Mouse (Mus musculus) monocyte, adult 5-6 weeks (primary cell): Measurements from ENCODE around the gene Scaf8. TPM values are rescaled to one million over a fixed set of nuclear protein-coding genes. Genes with fewer than 3 reads are reported as not detected.
"Not testable (repeated sequence)": the region's sequence is repeated elsewhere in the genome, so short reads cannot be mapped to it uniquely, and the experiment has no call there.

Experiments used
- ATAC-seq: fragments of 153-309, 156-312 bp; replicated peaks from 2 replicates; pipeline ENCODE4 v1.8.0; 2017; ENCODE audit warnings: mild to moderate bottlenecking; ENCODE audit not compliant: low TSS enrichment, insufficient number of reproducible peaks, severe bottlenecking, poor library complexity, low FRiP score
- total RNA-seq: library from RNA; stranded (forward); fragments of 200-1000, 200-491, 200-594 nt; gene quantifications from 3 replicates; pipeline ENCODE4 v1.2.3, GENCODE M21; 2017

Gene Scaf8
- total RNA-seq = 49.7 to 91.4 TPM (median 50.3 TPM) in 3 replicates

DNA sequence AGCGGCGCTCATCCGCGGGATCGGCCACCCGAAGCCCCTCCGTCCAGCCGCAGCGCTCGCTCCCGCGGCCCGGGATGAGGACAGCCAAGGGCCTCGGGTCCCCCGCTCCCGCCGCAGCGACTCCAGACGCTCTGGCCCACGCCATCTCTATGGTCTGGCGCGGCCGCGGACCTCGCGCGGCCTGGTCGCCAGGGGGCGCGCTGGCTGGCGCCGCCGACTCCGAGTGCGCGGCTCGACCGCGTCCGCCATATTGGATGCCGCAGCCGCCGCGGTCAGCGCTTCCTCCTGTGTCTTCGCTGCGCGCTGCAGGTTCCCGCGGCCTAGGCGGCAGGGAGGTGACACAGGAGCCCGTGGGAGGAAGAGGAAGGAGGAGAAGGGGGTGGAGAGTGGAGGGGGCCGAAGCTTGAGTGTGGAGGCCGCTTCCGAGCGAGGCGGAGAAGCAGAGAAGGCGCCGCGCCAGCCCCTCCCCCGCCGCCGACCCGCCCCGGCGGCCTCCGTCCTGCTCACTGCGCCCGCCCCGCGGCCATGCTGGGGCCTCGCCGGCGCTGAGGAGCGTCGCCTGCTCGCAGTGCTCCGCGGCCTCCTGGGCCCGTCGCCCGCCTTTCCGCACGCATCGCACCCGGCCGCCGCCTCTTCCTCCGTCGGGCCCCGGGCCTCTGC, at the start of gene Scaf8:
TSS of gene Scaf8 (plus strand) at position 253 of the 660 bp plus-strand sequence.
- peak; percentile 88 for ATAC-seq

DNA sequence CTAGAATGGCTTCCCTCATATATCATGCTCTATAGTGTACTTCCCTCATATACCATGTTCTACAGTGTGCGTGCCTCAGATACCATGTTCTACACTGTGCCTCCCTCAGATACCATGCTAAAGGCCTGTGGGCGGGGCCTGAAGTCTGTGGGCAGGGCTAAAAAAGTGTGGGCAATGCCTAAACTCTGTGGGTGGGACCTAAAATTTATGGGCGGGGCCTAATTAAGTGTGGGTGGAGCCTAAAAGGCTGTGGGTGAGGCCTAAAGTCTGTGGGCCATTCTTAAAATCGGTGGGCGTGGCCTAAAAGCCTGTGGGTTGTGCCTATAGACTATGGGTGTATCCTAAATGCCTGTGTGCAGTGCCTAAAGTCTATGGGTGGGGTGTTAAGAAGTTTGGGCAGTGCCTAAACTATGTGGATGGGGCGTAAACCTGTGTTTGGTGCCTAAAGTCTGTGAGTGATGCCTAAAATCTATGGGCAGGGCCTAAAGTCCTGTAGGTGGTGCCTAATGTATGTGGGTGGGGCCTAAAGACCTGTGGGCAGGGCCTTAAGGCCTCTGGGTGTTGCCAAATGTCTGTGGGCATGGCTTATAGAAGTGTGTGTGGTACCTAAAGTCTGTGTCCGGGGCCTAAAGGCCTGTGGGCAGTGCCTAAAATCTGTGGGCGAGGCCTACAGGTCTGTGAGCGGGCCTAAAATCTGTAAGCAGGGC, 39.5 kb upstream of the Scaf8 start:
- ATAC-seq = no peak

DNA sequence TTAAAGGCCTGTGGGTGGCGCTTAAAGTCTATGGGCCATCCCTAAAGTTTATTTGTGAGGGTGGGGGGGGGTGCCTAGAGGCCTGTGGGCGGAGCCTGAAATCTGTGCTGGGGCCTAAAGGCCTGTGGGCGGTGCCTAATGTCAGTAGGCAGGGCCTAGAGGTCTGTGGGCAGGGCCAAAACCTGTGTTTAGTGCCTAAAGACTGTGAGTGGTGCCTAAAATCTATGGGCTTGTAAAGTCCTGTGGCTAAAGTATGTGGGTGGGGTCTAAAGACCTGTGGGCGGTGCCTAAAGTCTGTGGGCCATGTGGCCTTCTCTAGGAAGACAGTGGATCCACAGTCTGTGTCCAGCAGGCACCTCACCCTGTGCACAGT, 38.9 kb upstream of the Scaf8 start:
- ATAC-seq = no peak

DNA sequence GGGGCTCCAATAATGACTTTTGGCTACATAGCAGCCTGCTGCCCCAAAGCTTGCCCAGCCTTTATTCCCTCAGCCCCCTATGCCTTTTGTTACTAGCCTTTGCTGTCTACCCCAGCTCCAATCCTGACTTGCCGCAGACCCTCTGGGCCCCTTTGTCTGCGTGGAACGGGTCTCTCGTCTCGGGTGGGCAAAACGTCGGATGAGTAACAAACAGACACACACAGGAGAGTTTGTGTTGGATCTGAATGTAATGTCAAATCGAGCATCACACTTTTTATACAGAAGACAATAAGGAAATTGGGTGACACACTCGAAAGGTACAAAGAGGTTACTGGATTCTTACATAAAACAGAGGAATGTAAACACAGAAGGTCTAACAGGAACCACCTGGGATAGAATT, 36.8 kb upstream of the Scaf8 start:
- not testable (repeated sequence) for ATAC-seq

DNA sequence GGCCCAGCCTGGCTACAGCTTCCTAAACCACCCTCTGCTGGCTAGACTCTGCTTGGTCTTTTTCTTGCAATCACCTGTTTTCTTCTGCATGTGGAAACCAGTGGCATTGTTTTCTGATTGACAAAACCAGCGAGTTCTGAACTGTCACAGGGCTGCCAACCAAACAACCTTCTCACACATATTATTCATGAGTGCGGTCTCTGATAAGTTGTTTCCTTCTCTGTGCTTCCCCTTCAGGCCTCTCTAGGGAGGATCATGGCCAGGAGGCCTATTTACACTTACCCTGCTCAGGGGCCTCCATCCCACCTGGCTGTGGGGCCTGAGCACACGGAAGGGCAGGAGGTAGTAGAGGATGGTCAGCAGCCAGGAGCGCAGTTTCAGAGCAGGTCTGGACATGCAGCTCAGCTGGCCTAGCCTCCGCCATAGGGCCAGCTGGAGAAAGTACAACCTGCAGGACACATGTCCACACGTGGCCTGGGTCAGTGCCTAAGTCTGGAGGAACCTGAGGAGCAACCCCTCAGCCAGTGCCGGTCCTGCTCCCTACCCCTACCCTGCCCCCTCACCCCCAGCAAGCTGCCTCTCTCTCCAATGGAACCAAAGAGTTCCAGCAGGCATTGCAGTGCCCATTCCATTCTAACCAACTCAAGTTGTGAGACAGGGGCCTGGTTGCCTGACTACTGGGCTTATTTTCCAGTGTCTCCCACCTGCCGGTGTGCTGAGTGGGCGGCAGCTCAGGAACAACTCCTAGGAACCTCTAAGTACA, 34.0 kb upstream of the Scaf8 start:
- peak; percentile 15 for ATAC-seq

DNA sequence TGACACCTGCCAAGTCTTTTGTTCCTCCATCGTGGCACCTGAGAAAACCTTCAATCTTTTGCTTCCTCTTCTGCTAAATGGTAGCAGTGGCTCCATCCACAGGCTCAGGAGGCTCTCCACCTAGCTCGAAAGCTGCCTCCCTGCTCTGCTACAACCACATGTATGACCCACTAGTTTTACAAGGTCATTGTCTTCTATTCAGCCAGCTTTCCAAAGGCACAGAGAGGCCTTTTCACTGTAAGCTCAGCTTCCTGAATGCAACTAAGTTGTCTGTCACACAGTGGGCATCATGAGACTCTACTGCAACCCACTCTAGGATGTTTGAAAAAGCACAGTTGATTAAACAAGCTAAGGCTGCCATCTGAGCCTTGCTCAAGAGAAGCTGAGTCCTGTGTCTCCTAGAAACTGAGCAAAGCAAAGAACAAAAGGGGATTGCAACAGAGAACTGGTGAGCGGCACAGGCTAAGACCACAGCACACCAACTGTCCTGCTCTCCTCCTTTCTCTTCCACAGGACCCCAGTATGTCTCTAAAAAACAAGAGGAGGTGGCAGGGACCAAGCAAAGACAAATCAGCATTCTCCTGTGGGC, 33.2 kb upstream of the Scaf8 start:
- peak; percentile 25 for ATAC-seq

DNA sequence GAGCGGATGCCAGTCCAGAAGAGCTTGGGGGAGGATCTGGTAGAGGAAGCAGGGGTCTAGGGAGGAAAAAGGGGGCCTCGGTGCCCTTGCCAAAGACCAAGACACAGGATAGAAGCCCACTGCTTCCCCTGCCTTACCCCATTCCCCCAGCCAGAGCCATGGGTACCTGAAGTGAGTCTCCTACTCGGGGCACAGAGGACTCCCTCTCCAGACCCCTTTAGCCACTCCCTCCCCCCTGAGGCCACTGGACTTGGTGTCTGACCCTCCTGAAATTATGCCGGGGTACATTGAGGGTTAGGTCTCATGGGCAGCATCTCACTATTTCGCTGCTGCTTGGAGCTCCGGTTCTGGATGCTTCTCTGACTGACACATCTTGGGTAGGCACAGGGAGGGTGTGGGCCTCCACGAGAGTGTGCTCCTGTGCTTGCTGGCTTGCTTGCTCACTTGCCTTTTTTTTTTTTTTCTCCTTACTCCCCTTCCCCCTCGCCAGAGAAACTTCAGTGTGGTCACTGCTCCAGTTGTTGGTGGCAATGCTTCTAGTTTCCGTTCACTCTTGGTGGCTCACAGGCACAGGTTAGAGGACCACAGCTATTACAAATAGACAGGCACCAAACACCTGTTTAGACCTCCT, 32.5 kb upstream of the Scaf8 start:
- ATAC-seq = peak; percentile 34

DNA sequence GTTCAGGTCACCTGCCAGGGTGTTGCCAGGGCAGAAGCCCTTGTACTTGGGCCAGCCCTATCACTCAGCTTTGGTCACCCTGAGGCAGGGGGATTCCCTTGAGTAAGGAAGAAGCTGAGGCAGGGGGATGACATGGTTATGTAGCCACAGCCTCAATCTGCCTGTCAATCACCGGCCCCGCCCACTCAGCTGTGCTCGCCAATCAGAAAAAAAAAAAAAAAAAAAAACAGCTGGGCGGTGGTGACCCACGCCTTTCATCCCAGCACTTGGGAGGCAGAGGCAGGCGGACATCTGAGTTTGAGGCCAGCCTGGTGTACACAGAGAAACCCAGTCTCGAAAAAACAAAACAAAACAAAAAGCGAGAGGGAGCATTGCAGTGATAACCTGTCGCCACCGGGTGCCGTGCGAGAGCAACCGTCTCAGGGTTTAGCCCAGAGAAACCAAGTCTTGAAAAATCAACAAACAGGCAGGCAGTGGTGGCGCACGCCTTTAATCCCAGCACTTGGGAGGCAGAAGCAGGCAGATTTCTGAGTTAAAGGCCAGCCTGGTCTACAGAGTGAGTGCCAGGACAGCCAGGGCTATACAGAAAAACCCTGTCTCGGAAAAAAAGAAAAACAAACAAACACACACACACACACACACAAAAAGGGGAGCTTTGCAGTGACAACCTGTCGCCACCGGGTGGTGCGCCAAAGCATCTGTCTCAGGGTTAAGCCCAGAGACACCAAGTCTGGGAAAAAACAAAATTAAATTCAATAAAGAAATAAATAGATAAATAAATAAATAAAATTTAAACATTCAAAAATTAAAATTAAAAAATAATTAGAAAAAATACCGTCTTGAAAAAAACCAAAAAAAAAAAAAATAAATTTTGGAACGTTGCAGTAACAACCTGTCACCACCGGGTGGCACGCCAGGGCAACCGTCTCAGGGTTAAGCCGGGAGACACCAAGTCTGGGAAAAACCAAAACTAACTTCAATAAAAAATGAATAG, 31.7 kb upstream of the Scaf8 start:
- ATAC-seq = not testable (repeated sequence)

DNA sequence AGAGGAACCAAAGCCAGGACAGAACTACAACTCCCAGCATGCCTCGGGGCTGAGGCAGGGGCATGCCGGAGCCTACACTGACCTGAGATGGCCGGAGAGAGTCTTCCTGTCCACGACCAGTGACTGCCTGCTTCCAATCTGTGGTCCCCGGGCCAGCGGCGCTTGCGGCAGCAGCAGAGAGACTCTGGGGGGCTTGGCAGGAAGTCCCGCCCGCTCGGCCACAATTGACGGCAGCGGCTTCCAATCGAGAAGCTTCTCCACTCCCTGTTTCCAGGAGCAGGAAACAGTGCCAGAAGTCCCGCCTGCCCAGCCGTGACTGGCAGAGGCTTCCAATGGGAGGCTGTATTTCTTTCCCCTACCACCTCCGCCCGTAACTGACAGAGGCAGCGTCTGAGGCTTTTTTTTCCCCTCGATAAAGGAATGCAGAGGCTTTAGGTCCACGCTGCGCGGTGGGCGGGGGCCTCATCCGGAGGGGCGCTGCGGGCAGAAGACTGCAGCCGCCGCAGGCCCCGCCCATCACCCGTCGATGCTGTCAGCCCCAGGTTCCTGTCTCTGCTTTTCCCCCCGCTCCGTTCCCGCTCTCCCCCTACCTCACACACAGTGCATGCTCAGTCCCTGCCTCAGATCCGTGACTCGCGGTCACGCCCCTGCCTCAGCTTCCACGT, 30.8 kb upstream of the Scaf8 start:
- peak; percentile 7 for ATAC-seq

DNA sequence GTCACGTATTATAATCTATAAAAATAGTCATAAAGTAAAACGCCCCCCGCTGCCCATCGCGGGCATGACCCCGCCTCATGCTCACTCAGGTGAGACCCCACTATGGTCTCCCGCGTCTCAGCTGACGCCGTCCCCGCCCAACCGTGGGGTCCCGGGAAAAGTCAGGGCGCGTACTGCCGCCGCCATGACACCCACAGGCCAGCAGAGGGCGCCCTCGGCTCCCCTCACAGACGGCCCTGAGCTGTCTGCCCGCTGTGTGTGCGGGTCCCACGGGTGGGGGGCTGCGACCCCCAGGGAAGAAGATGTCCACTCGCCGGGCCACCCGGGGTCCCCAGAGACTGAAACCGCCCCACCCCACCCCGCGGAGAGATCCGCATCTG, 30.2 kb upstream of the Scaf8 start:
- ATAC-seq = no peak

DNA sequence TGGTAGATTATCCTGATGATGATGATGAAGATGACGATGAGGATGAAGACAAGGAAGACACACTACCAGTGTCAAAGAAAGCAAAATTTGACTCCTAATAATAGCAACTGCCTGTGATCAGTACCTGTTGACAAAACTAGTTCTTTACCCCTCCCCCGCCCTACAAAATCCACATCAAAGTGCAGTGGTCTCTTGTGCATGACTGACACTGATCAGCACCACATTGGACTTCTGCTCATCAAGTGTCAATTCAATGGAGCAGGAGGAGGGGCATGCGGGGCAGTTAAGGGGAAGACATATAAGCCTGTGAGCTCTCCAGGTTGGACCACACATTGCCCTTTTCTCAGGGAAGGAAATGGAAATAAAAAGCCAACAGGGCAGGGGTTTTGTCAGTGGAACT, 29.6 kb upstream of the Scaf8 start:
- ATAC-seq = no peak

DNA sequence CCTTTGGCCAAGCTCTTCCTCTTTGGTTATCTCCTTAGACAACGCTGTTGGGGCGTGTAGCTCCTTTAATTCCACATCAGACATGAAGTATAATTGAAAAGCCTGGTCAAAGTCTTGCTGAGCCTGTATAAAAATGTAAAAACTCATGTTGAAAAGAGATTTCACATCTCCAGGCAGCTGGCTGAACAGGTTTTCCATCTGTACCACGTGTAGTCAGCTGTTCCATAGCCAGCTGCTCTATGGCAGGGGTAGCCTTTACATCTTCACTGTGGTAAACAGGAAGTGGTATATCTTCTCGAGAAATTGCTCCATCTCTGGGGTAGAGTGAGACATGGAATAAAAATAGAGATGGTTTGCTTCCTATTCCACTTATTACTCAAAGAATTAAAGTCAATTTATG, 22.1 kb upstream of the Scaf8 start:
- peak; percentile 91 for ATAC-seq

DNA sequence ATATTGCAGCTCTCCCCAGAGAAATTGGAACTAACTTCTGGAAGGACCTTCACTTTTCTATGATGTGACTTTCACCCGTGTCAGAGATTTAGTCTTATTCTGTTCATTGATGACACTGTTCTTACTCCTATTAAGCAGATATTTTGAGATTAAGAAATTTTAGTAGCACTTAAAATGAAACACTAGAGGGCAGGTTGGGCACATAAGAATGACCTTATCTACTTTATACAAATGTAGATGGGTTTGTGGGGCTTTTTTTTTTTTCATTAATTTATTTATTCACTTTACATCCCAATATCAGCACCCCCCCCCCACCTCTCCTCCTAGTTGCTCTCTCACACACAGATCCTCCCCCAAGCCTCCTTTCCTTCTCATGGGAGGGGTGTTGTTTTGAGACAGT, 15.5 kb upstream of the Scaf8 start:
- ATAC-seq = not testable (repeated sequence)

DNA sequence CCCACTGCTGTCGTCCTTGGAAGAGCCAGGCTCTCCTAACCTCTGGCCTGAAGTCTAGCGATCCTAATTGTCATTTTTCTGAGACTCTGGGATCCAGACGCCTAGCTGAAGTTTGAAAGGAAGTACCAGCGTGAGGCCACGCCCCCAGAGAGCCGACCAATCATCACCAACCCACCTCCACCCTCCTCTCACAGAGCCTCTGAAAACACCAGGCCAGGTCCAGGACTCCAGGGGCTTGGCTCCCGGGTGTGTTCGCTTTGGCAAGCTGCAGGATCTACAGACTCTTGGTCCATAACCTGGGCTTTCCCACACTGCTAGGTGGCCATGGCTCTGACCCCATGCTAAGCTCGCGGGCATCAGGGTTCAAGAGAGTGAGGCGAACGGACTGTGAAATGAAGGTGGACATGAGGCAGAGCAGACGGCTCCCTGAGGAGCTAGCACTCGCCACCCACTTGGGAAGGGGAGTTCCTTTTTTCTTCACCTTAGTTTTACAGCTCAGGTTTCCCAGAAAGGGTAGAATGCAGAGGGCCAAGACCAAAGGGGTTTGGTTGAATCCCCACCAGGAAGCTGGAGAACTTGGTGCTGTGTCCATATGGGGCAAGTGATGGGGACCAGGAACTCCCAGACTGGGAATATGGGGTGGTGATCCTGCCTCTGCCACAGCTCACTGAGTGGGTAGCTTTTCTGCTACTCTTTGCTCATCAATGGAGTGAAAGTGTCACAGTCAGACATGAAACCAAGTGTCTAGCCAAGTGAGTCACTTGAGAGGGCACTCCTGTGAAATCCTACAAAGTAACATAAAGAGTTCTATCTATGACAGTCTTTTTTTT, 12.2 kb upstream of the Scaf8 start:
- peak; percentile 94 for ATAC-seq

DNA sequence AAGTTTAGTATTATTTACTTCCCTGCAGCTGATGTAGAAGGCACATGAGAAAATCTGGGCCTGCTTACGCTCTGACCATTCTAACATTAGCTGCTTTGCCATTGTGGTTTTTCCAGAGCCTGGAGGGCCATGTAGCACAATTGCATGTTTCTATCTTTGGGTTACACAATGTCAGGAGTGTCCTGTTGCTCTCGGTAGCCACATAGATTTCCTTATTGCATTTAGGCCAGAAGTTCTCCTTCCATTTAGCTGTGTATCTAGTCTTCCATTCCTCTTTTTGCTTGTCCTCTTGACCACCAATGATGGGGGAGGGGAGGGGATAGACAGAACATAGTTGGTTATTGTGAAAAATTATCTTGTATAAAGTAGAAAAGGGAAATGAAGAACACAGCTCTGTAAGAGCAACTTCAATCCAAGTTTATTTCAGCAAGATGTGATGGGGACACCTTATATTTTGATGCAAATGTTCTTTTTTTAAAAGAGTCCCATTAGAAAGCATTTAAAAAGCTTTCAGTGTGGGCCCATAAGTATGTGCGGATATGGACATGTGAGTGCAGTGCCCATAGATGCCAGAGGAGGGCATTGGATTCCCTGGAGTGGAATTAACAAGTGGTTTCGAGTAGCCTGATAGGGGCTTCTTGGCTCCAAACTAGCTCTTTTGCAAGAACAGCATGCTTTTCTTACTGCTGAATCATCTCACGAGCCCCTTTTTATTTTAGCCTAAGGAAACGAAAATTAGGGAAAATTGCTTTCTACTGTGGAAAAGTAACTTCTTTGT, 10.4 kb upstream of the Scaf8 start:
- no peak for ATAC-seq

DNA sequence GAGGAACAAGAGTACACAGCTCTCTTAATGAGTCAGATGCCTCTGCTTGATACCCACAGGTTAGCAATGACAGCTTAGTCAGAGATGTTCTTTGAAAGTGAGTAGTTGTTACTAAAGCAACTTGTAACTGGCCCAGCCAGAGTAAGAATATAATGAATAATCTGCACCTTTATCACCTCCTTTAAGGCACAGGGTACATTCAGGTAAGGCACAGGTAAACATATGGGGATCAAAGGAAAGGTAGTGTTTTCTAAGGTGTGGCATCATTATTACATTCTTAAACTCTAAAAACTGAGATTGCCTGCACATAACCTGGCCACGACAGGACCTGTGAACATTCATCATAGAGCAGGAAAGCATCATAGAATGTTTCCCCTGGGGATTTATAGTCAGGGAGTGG, 9.8 kb upstream of the Scaf8 start:
- no peak for ATAC-seq
